Mouse (Mus musculus) MEL-GATA-1-ER (cell line): Measurements from ENCODE around the gene Grk5.

ENCODE experiments used
- DNase-seq: peaks from one replicate; pipeline ENCODE4 v3.0.0-alpha.2; 2012; ENCODE audit warnings: low read depth; ENCODE audit errors: extremely low read depth

Gene Grk5

GRCm38 (mm10) chr19:61056783-61057410 lies 167.3 kb downstream of the Grk5 start:
- no peak for DNase-seq

- DNase-seq: no peak
Measured at GRCm38 (mm10) chr19:61057581-61057980, 168.0 kb downstream of the Grk5 start.

GRCm38 (mm10) chr19:61064386-61064785 lies 174.8 kb downstream of the Grk5 start:
- DNase-seq: no peak

GRCm38 (mm10) chr19:61065011-61065410 lies 175.5 kb downstream of the Grk5 start:
- no peak for DNase-seq

GRCm38 (mm10) chr19:61078622-61079021 lies 189.1 kb downstream of the Grk5 start:
- DNase-seq: peak; percentile 84

GRCm38 (mm10) chr19:61080251-61080749 lies 190.8 kb downstream of the Grk5 start:
- DNase-seq: no peak

- DNase-seq: no peak
Measured at GRCm38 (mm10) chr19:61083006-61083405, 193.5 kb downstream of the Grk5 start.

GRCm38 (mm10) chr19:61084149-61084940 lies 194.8 kb downstream of the Grk5 start:
- peak; percentile 95 for DNase-seq

- peak; percentile 69 for DNase-seq
Measured at GRCm38 (mm10) chr19:61085217-61085616, 195.7 kb downstream of the Grk5 start.

- DNase-seq: no peak
Measured at GRCm38 (mm10) chr19:61087781-61088180, 198.2 kb downstream of the Grk5 start.

GRCm38 (mm10) chr19:61089001-61089400 lies 199.5 kb downstream of the Grk5 start:
- DNase-seq: no peak

GRCm38 (mm10) chr19:61090541-61090940 lies 201.0 kb downstream of the Grk5 start:
- no peak for DNase-seq

- DNase-seq: no peak
Measured at GRCm38 (mm10) chr19:61096776-61097175, 207.2 kb downstream of the Grk5 start.

GRCm38 (mm10) chr19:61097764-61098163 lies 208.2 kb downstream of the Grk5 start:
- peak; percentile 57 for DNase-seq

- DNase-seq: no peak
Measured at GRCm38 (mm10) chr19:61110184-61110583, 220.6 kb downstream of the Grk5 start.

- DNase-seq: no peak
Measured at GRCm38 (mm10) chr19:61131096-61131495, 241.5 kb downstream of the Grk5 start.

- DNase-seq: no peak
Measured at GRCm38 (mm10) chr19:61138655-61139054, 249.1 kb downstream of the Grk5 start.

- peak; percentile 99 for DNase-seq
Measured at GRCm38 (mm10) chr19:61140342-61141206, 251.0 kb downstream of the Grk5 start, which contains the start of gene Zfp950. Zfp950 (minus strand) TSS chr19:61140840.

GRCm38 (mm10) chr19:61141299-61141698 lies 251.8 kb downstream of the Grk5 start:
- no peak for DNase-seq
